Mouse (Mus musculus) MEL (cell line): ENCODE measurements at regions not wholly inside any gene's neighbourhood (a gene's known extent, or its start where the extent isn't known, plus 50 kb on each side); places are given as distances from the start of the nearest gene placed in this dataset.

ENCODE experiments used
- DNase-seq: peaks from one replicate; pipeline ENCODE4 v3.0.0; 2011; ENCODE audit warnings: low read depth, low spot score
- H3K27ac ChIP-seq: 2 replicates; pipeline ENCODE4 v1.5.1; 2012; ENCODE audit warnings: low read depth, mild to moderate bottlenecking, control low read depth, low read length, moderate library complexity; ENCODE audit not compliant: control insufficient read depth
- H3K27me3 ChIP-seq, 2 experiments: fragments of 150-350 bp in 1 of 2; sonication (generic) in 1 of 2; 2 replicates each; pipeline ENCODE4 v1.6.1; 2012; ENCODE audit warnings: low read length in 2 of 2, mild to moderate bottlenecking in 2 of 2, improper control_type of control experiment in 1 of 2, moderate library complexity in 1 of 2; ENCODE audit not compliant: insufficient read depth in 2 of 2, control insufficient read depth in 1 of 2
- H3K36me3 ChIP-seq, 2 experiments: 2 replicates each; pipeline ENCODE4 v1.6.1; 2012 to 2014; ENCODE audit warnings: low read length in 2 of 2, improper control_type of control experiment in 1 of 2, inconsistent platforms in 1 of 2, mild to moderate bottlenecking in 1 of 2; ENCODE audit not compliant: insufficient read depth in 2 of 2, control insufficient read depth in 1 of 2
- H3K4me1 ChIP-seq, 2 experiments: fragments of 150-350 bp in 1 of 2; sonication (generic) in 1 of 2; 2 replicates each; pipeline ENCODE4 v1.6.1; 2012; ENCODE audit warnings: low read length in 2 of 2, improper control_type of control experiment in 1 of 2, mild to moderate bottlenecking in 1 of 2; ENCODE audit not compliant: insufficient read depth in 2 of 2, control insufficient read depth in 1 of 2
- H3K4me3 ChIP-seq, 2 experiments: fragments of 150-350 bp in 1 of 2; sonication (generic) in 1 of 2; 2 replicates each; pipeline ENCODE4 v1.5.1; 2012; ENCODE audit warnings: low read depth in 2 of 2, low read length in 2 of 2, mild to moderate bottlenecking in 2 of 2, moderate library complexity in 2 of 2, control low read depth in 1 of 2, improper control_type of control experiment in 1 of 2; ENCODE audit not compliant: control insufficient read depth in 1 of 2, insufficient read depth in 1 of 2
- H3K79me2 ChIP-seq: 2 replicates; pipeline ENCODE4 v1.6.1; 2012; ENCODE audit warnings: mild to moderate bottlenecking, low read length, moderate library complexity; ENCODE audit not compliant: control insufficient read depth, poor library complexity, insufficient read depth
- H3K9ac ChIP-seq: 2 replicates; pipeline ENCODE4 v1.6.1; 2012; ENCODE audit warnings: low read depth, mild to moderate bottlenecking, control low read depth, low read length, moderate library complexity; ENCODE audit not compliant: control insufficient read depth, poor library complexity, severe bottlenecking
- H3K9me3 ChIP-seq: fragments of 150-350 bp; sonication (generic); replicated peaks from 2 replicates; pipeline ENCODE4 v1.6.1; 2012; ENCODE audit warnings: mild to moderate bottlenecking, low read length, improper control_type of control experiment, moderate library complexity; ENCODE audit not compliant: insufficient read depth
- E2F4 ChIP-seq: IDR thresholded peaks from 2 replicates; pipeline ENCODE4 v1.6.1; 2011; ENCODE audit warnings: low read depth, low read length, improper control_type of control experiment, borderline replicate concordance
- GATA1 ChIP-seq: IDR thresholded peaks from 2 replicates; pipeline ENCODE4 v1.6.1; 2011; ENCODE audit warnings: low read depth, low read length, improper control_type of control experiment
- HCFC1 ChIP-seq: IDR thresholded peaks from 2 replicates; pipeline ENCODE4 v1.6.1; 2012; ENCODE audit warnings: low read depth, mild to moderate bottlenecking, inconsistent platforms, low read length, improper control_type of control experiment, moderate library complexity
- KAT2A ChIP-seq: conservative IDR thresholded peaks from 2 replicates; pipeline ENCODE4 v1.6.1; 2012; ENCODE audit warnings: low read depth, low read length, improper control_type of control experiment, inconsistent platforms
- NRF1 ChIP-seq: IDR thresholded peaks from 2 replicates; pipeline ENCODE4 v1.6.1; 2014; ENCODE audit warnings: low read depth, mild to moderate bottlenecking, inconsistent platforms, low read length, improper control_type of control experiment, moderate library complexity; ENCODE audit not compliant: poor library complexity, insufficient read depth, severe bottlenecking
- POLR2AphosphoS2 ChIP-seq: IDR thresholded peaks from 2 replicates; pipeline ENCODE4 v1.6.1; 2011; ENCODE audit warnings: low read length, improper control_type of control experiment
- POLR2AphosphoS5 ChIP-seq: IDR thresholded peaks from 2 replicates; pipeline ENCODE4 v1.6.1; 2012; ENCODE audit warnings: low read depth, borderline replicate concordance, mild to moderate bottlenecking, inconsistent platforms, low read length, moderate library complexity, mixed read lengths
- RAD21 ChIP-seq: IDR thresholded peaks from 2 replicates; pipeline ENCODE4 v1.6.1; 2011; ENCODE audit warnings: mild to moderate bottlenecking, low read depth, low read length, improper control_type of control experiment
- RCOR1 ChIP-seq: IDR thresholded peaks from 2 replicates; pipeline ENCODE4 v1.6.1; 2012; ENCODE audit warnings: low read depth, mild to moderate bottlenecking, inconsistent platforms, low read length, improper control_type of control experiment
- TBP ChIP-seq: IDR thresholded peaks from 2 replicates; pipeline ENCODE4 v1.8.0; 2011; ENCODE audit warnings: low read depth, low read length, improper control_type of control experiment
- USF2 ChIP-seq, 2 experiments: IDR thresholded peaks; 2 replicates each; pipeline ENCODE4 v1.6.1; 2011 to 2012; ENCODE audit warnings: improper control_type of control experiment in 2 of 2, low read length in 2 of 2, borderline replicate concordance in 1 of 2, inconsistent platforms in 1 of 2, low read depth in 1 of 2, mild to moderate bottlenecking in 1 of 2; ENCODE audit not compliant: insufficient read depth in 1 of 2
- ZNF384 ChIP-seq: IDR thresholded peaks from 2 replicates; pipeline ENCODE4 v1.6.1; 2012; ENCODE audit warnings: low read depth, mild to moderate bottlenecking, inconsistent platforms, low read length, improper control_type of control experiment

- TF ChIP-seq TBP (no peak), GATA1 (no peak), RAD21 (no peak), USF2 (IDR thresholded peaks at IDR 0.05; ENCODE audit: borderline replicate concordance in 1 of 2, insufficient read depth in 1 of 2, low read depth in 1 of 2, low read length in 2 of 2) (no peak), E2F4 (no peak), KAT2A (no peak)
- no peaks in the 10 kb centered on the region for H3K79me2 ChIP-seq
- H3K4me1 ChIP-seq: no peaks in the 10 kb centered on the region
- no peak overlapping the region for H3K9ac ChIP-seq
- no peak overlapping the region for H3K4me3 ChIP-seq
- H3K36me3 ChIP-seq: no peaks in the 10 kb centered on the region
- H3K27me3 ChIP-seq: no peaks in the 10 kb centered on the region
- no peaks in the 10 kb centered on the region for H3K9me3 ChIP-seq
- DNase-seq: no peak
- H3K27ac ChIP-seq: no peak overlapping the region
These were observed 498.8 kb upstream of the Btbd3 start for GRCm38 (mm10) chr2:137757231-137758212.

GRCm38 (mm10) chr2:137756220-137756619, 500.1 kb upstream of the Btbd3 start:
- H3K9ac ChIP-seq: no peak overlapping the region
- H3K36me3 ChIP-seq: no peaks in the 10 kb centered on the region
- no peak overlapping the region for H3K27ac ChIP-seq
- no peaks in the 10 kb centered on the region for H3K27me3 ChIP-seq
- H3K4me3 ChIP-seq: no peak overlapping the region
- TF ChIP-seq POLR2AphosphoS2: no peak
- no peak for TF ChIP-seq RCOR1
- no peak for TF ChIP-seq HCFC1
- H3K4me1 ChIP-seq: no peaks in the 10 kb centered on the region
- DNase-seq: no peak
- H3K79me2 ChIP-seq: no peaks in the 10 kb centered on the region
- no peaks in the 10 kb centered on the region for H3K9me3 ChIP-seq

DNA sequence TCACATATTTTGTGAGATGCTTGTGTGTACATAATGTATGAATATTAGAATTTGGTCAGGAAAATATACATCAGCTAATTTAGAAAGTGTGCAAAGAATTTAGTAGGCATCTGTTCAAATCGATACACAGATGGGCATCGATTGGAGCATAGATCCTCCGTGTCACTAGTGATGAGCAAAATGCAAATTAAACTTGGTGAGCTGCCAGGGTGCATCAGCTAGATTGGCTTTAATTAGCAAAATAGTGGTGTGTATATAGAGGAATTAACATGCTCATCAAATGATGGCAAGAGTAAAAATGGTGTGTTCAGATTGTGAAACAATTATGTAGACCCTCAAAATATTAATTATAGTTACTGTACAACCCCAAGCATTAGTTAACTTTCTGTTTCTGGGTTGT, 501.9 kb upstream of the Btbd3 start:
- TF ChIP-seq POLR2AphosphoS5 (no peak), ZNF384 (no peak), KAT2A (no peak), NRF1 (no peak)
- Histone ChIP-seq H3K27me3 (no peaks in the 10 kb centered on the region), H3K79me2 (no peaks in the 10 kb centered on the region), H3K4me3 (no peak overlapping the region), H3K27ac (no peak overlapping the region), H3K4me1 (no peaks in the 10 kb centered on the region), H3K9ac (no peak overlapping the region), H3K9me3 (no peaks in the 10 kb centered on the region), H3K36me3 (no peaks in the 10 kb centered on the region)
- no peak for DNase-seq
